Mouse (Mus musculus) embryonic facial prominence, embryonic 15.5 days (tissue): ENCODE measurements around the gene P2rx7. TPM values are rescaled to one million over a fixed set of nuclear protein-coding genes. Genes with fewer than 3 reads are reported as not detected.
A peak's percentile ranks its signal among the peaks of the same experiment; 100 is the strongest.
"Not testable (repeated sequence)": the region's sequence is repeated elsewhere in the genome, so short reads cannot be mapped to it uniquely, and the experiment has no call there.

Source experiments
- ATAC-seq: fragments of 200-750 bp; cut with Nextera tagmentation; 2 replicates; pipeline ENCODE4 v1.8.0; 2017; ENCODE audit warnings: low read depth, moderate TSS enrichment; ENCODE audit not compliant: insufficient number of reproducible peaks, low FRiP score, low TSS enrichment
- H3K27ac ChIP-seq: fragments of 300-500 bp; sonication (generic); replicated peaks from 2 replicates; pipeline ENCODE4 v1.5.1; 2015; ENCODE audit warnings: mild to moderate bottlenecking, inconsistent platforms
- H3K27me3 ChIP-seq: fragments of 300-500 bp; sonication (generic); 2 replicates; pipeline ENCODE4 v1.6.1; 2015; ENCODE audit warnings: inconsistent platforms
- H3K36me3 ChIP-seq: fragments of 300-500 bp; sonication (generic); 2 replicates; pipeline ENCODE4 v1.6.1; 2015; ENCODE audit warnings: mild to moderate bottlenecking, inconsistent platforms
- H3K4me1 ChIP-seq: fragments of 300-500 bp; sonication (generic); 2 replicates; pipeline ENCODE4 v1.6.1; 2015; ENCODE audit warnings: inconsistent platforms
- H3K4me2 ChIP-seq: fragments of 300-500 bp; sonication (generic); replicated peaks from 2 replicates; pipeline ENCODE4 v1.6.1; 2015; ENCODE audit warnings: mild to moderate bottlenecking, inconsistent platforms
- H3K4me3 ChIP-seq: fragments of 300-500 bp; sonication (generic); replicated peaks from 2 replicates; pipeline ENCODE4 v1.5.1; 2015; ENCODE audit warnings: mild to moderate bottlenecking, inconsistent platforms
- H3K9ac ChIP-seq: fragments of 300-500 bp; sonication (generic); 2 replicates; pipeline ENCODE4 v1.6.1; 2015; ENCODE audit warnings: inconsistent platforms
- H3K9me3 ChIP-seq: fragments of 300-500 bp; sonication (generic); replicated peaks from 2 replicates; pipeline ENCODE4 v1.6.1; 2016; ENCODE audit warnings: inconsistent platforms
- WGBS: fragments of 180-500 bp; shearing (Covaris S2); methylation state at CpG from one replicate; pipeline ENCODE4 v1.1.7; 2015; 5-methylcytosine and 5-hydroxymethylcytosine counted together
- polyA plus RNA-seq: library from polyadenylated mRNA; unstranded; fragments of >200 nt; fragmentation: Nextera tagmentation; extraction: Ambion mirVana; gene quantifications from 2 replicates; pipeline ENCODE4 v1.2.1, GENCODE M21; 2015

Gene P2rx7
- polyA plus RNA-seq, 1 experiment from 2014 or later: 3.6 TPM

DNA sequence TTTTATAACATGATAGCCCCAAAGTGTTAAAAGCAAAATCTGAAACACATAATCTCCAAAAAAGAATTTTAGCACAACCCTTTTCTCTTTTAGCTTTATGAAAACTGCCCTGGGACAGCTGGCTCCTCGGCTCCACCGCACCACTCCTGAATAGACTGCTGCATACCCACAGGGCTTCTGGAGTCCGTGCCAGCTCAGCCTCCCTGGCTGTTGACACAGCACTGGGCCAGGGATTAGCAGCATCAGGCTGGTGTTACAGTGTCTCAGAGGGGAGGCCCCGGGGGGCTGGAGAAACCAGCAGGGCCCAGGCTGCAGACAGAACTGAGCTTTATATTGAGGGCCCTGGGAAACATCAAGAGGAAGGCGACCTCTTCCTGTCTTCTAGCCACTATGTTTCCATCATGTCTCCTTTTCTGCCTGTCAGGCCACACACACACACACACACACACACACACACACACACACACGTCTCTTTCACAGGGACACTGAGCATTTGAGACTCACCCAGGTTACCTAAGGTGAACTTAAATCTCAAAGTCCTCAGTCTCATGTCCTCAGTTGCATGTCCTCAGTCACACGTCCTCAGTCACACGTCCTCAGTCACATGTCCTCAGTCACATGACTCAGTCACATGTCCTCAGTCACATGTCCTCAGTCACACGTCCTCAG lies 3.7 kb downstream of the P2rx7 start:
- no peak overlapping the region for H3K4me2 ChIP-seq
- no peak overlapping the region for H3K9ac ChIP-seq
- no peaks in the 10 kb centered on the region for H3K36me3 ChIP-seq
- WGBS: 56% methylated on average over 9 of the region's 9 CpGs
- H3K4me3 ChIP-seq: no peak overlapping the region
- peaks cover 9% of the 10 kb centered on the region for H3K4me1 ChIP-seq
- no peak overlapping the region for H3K27ac ChIP-seq
- no peaks in the 10 kb centered on the region for H3K27me3 ChIP-seq
- H3K9me3 ChIP-seq: no peaks in the 10 kb centered on the region
- ATAC-seq: no peak

DNA sequence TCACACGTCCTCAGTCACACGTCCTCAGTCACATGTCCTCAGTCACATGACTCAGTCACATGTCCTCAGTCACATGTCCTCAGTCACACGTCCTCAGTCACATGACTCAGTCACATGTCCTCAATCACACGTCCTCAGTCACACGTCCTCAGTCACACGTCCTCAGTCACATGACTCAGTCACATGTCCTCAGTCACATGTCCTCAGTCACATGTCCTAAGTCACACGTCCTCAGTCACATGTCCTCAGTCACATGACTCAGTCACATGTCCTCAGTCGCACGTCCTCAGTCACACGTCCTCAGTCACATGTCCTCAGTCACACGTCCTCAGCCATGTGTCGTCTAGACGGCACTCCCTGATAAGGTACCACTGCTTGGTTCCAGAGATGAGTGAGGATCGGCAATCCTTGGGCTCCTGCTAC lies 4.3 kb downstream of the P2rx7 start:
- not testable (repeated sequence) for H3K4me3 ChIP-seq, H3K27me3 ChIP-seq, H3K9me3 ChIP-seq, ATAC-seq, H3K4me2 ChIP-seq, H3K9ac ChIP-seq, H3K36me3 ChIP-seq, H3K27ac ChIP-seq
- WGBS: 94% methylated on average over 14 of the region's 14 CpGs
- H3K4me1 ChIP-seq: peaks cover 14% of the 10 kb centered on the region

- Histone ChIP-seq H3K9ac (no peak overlapping the region), H3K4me2 (no peak overlapping the region), H3K4me3 (no peak overlapping the region), H3K9me3 (no peaks in the 10 kb centered on the region), H3K4me1 (peaks cover 21% of the 10 kb centered on the region), H3K27me3 (no peaks in the 10 kb centered on the region), H3K27ac (no peak overlapping the region), H3K36me3 (no peaks in the 10 kb centered on the region)
- WGBS: 74% methylated on average over 8 of the region's 8 CpGs
- no peak for ATAC-seq
These were observed 5.6 kb downstream of the P2rx7 start for GRCm38 (mm10) chr5:122649264-122649663.

DNA sequence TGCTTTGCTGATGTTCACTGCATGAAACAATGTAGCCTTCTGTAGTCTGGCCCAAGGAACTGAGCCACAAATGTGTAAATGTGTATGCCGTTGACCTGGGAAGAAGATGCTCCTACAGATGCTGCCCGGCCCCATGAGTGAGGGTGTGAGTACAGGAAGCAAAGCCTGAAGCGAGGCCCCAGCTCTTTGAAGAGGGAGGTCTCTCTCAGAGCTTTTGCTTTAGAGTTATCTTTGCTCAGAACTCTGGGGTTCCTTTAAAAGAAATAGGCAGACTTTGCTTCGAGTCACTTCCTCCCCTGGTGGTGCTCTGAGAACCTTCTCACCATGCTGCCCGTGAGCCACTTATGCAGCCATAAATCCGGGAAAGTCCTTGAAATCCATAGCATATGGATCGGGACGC lies 6.4 kb downstream of the P2rx7 start:
- Histone ChIP-seq H3K27ac (no peak overlapping the region), H3K4me2 (no peak overlapping the region), H3K36me3 (no peaks in the 10 kb centered on the region), H3K9ac (no peak overlapping the region), H3K27me3 (no peaks in the 10 kb centered on the region), H3K4me1 (peaks cover 24% of the 10 kb centered on the region), H3K4me3 (no peak overlapping the region), H3K9me3 (no peaks in the 10 kb centered on the region)
- no peak for ATAC-seq
- WGBS: 85% methylated on average over 8 of the region's 8 CpGs

- Histone ChIP-seq H3K9me3 (no peaks in the 10 kb centered on the region), H3K27ac (no peak overlapping the region), H3K4me2 (no peak overlapping the region), H3K9ac (no peak overlapping the region), H3K27me3 (no peaks in the 10 kb centered on the region), H3K4me3 (no peak overlapping the region), H3K4me1 (peaks cover 21% of the 10 kb centered on the region), H3K36me3 (no peaks in the 10 kb centered on the region)
- WGBS: 77% methylated on average over 7 of the region's 7 CpGs
- no peak for ATAC-seq
These were observed 8.8 kb downstream of the P2rx7 start for GRCm38 (mm10) chr5:122652506-122652905.

DNA sequence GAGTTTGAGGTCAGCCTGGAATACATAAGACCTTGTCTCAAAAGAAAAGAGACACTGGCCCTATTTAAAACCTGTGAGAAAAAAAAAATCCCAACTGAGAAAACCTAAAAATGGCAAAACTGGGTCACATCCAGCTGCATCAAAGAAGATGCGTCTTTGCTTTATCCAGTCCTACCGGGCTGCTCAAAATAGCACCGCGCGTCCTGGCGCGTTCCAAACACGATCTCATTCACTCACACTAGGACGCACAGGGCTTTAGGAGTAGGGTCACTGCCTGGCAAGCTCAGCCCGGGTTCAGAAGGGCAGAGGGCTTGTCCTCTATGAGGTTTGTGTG lies 9.4 kb downstream of the P2rx7 start:
- WGBS: 67% methylated on average over 10 of the region's 10 CpGs
- no peaks in the 10 kb centered on the region for H3K27me3 ChIP-seq
- no peak overlapping the region for H3K4me2 ChIP-seq
- H3K36me3 ChIP-seq: no peaks in the 10 kb centered on the region
- no peak overlapping the region for H3K9ac ChIP-seq
- no peak overlapping the region for H3K4me3 ChIP-seq
- peaks cover 21% of the 10 kb centered on the region for H3K4me1 ChIP-seq
- H3K27ac ChIP-seq: 0 out of 2 replicates have a peak overlapping the region, but pooled peaks have one; percentile 14
- H3K9me3 ChIP-seq: no peaks in the 10 kb centered on the region
- ATAC-seq: no peak

DNA sequence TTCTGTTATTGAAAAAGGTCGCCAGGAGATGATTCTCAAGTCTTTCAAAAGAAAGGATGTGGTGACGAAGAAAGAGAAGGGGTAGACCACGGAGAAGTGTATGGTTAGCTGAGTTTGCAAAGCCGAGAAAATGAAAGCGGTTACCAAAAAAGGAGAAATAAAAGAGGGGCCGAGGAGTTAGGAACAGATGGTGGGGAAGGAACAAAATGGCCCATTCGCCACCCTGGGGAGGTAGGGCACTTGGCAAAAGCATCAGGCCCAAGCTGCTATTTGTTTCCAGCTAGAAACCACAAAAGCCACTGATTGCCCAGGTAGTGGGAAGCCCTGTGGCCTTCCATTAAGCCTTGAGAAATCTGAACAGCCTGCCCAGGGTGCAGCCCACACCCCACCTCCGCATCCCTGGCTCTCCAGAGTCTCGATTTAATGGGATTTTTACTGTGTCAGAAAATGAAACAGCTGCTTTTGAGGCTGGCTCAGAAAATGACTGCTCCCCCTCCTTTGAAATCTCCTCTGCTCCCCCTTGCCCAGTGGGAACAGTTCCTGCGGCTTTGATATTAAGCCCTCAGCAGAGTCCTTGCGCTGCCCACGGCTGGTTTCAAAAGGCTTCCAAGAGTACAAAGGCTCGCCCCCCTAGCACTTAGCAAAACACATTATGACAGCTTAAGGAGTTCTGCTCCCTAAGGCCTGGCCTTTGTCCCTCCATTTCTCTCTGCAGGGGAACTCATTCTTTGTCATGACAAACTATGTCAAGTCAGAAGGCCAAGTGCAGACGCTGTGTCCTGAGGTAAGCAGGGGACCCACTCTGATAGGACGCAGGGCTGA lies 9.9 kb downstream of the P2rx7 start:
- Histone ChIP-seq H3K36me3 (no peaks in the 10 kb centered on the region), H3K9me3 (no peaks in the 10 kb centered on the region), H3K4me2 (no peak overlapping the region), H3K4me3 (no peak overlapping the region), H3K4me1 (peaks cover 21% of the 10 kb centered on the region), H3K27me3 (no peaks in the 10 kb centered on the region), H3K27ac (0 out of 2 replicates have a peak overlapping the region, but pooled peaks have one; percentile 29), H3K9ac (no peak overlapping the region)
- ATAC-seq: peak; percentile 72; the same call in 1 of the 2 replicates
- 27% methylated on average over 15 of the region's 15 CpGs for WGBS

DNA sequence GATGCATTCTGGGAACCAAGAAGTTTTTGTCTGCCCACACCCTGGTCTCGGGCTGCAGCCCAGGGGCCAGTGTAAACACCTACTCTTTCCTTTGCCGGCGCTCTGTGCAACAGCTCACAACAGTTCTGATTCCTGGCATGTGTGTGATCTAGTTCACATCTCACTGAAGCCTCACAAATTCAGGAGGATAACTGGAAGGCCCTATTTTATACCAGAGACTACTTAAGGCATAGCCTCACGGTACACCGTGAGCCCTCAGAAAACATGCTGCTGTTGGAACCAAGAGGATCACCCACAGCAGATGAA lies 10.5 kb downstream of the P2rx7 start:
- H3K4me2 ChIP-seq: no peak overlapping the region
- H3K4me1 ChIP-seq: peaks cover 21% of the 10 kb centered on the region
- H3K27me3 ChIP-seq: no peaks in the 10 kb centered on the region
- H3K9me3 ChIP-seq: no peaks in the 10 kb centered on the region
- H3K9ac ChIP-seq: no peak overlapping the region
- WGBS: 49% methylated on average over 5 of the region's 5 CpGs
- H3K4me3 ChIP-seq: no peak overlapping the region
- H3K36me3 ChIP-seq: no peaks in the 10 kb centered on the region
- no peak for ATAC-seq
- H3K27ac ChIP-seq: 0 out of 2 replicates have a peak overlapping the region, but pooled peaks have one; percentile 29

- Histone ChIP-seq H3K4me3 (no peak overlapping the region), H3K4me2 (no peak overlapping the region), H3K27me3 (no peaks in the 10 kb centered on the region), H3K4me1 (peaks cover 21% of the 10 kb centered on the region), H3K9me3 (no peaks in the 10 kb centered on the region), H3K36me3 (no peaks in the 10 kb centered on the region), H3K9ac (no peak overlapping the region), H3K27ac (no peak overlapping the region)
- 94% methylated on average over 12 of the region's 12 CpGs for WGBS
- no peak for ATAC-seq
These were observed 13.1 kb downstream of the P2rx7 start for GRCm38 (mm10) chr5:122656808-122657207.

- 97% methylated on average over 6 of the region's 6 CpGs for WGBS
- H3K36me3 ChIP-seq: no peaks in the 10 kb centered on the region
- no peak overlapping the region for H3K9ac ChIP-seq
- ATAC-seq: no peak
- no peak overlapping the region for H3K4me3 ChIP-seq
- no peak overlapping the region for H3K4me2 ChIP-seq
- no peaks in the 10 kb centered on the region for H3K4me1 ChIP-seq
- H3K27ac ChIP-seq: no peak overlapping the region
- no peaks in the 10 kb centered on the region for H3K9me3 ChIP-seq
- H3K27me3 ChIP-seq: no peaks in the 10 kb centered on the region
These were observed 18.8 kb downstream of the P2rx7 start for GRCm38 (mm10) chr5:122662501-122662900.

- ATAC-seq: no peak
- 55% methylated on average over 5 of the region's 5 CpGs for WGBS
- Histone ChIP-seq H3K27ac (no peak overlapping the region), H3K9me3 (no peaks in the 10 kb centered on the region), H3K4me2 (no peak overlapping the region), H3K4me3 (no peak overlapping the region), H3K36me3 (no peaks in the 10 kb centered on the region), H3K27me3 (no peaks in the 10 kb centered on the region), H3K9ac (no peak overlapping the region), H3K4me1 (no peaks in the 10 kb centered on the region)
These were observed 21.3 kb downstream of the P2rx7 start for GRCm38 (mm10) chr5:122665036-122665435.
